Mouse (Mus musculus) 3T3-L1 (cell line): ENCODE measurements around the gene Gdf9.
A peak's percentile ranks its signal among the peaks of the same experiment; 100 is the strongest.

Source experiments
- DNase-seq: peaks from one replicate; pipeline ENCODE4 v3.0.0-alpha.2; 2015; ENCODE audit warnings: low read depth, low spot score

The Gdf9 gene

GRCm38 (mm10) chr11:53478383-53479170 lies 47.8 kb downstream of the Gdf9 start:
- DNase-seq = no peak

DNA sequence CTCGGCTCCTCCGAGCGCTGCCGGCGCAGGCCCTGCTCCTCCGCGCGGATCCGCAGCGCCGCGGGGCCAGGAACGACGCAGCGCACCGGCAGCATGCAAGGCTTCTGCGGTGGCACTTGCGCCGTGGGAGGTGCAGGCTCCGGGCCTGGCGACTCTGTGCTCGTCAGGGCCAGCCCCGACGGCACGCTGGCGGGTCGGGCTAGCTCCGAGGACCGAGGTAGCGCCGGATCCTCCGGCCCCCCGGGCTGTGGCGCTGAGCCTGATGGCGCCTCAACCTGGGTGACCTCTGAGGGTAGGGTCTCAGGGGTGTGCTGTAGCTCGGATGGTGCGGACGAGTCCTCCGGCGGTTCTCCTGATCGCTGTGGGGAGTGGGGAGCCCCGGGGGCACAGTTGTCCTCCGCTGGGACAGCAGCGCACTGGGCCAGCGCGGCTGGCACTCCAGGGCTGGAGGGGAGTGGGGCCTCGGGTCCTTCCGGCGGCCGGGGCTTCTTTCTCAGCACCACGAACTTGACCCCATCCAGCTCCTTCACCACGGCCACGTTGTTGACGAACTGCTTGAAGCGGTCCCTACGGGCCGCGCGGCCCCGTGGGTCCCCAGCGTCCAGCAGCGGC lies 48.5 kb downstream of the Gdf9 start:
- no peak for DNase-seq

DNA sequence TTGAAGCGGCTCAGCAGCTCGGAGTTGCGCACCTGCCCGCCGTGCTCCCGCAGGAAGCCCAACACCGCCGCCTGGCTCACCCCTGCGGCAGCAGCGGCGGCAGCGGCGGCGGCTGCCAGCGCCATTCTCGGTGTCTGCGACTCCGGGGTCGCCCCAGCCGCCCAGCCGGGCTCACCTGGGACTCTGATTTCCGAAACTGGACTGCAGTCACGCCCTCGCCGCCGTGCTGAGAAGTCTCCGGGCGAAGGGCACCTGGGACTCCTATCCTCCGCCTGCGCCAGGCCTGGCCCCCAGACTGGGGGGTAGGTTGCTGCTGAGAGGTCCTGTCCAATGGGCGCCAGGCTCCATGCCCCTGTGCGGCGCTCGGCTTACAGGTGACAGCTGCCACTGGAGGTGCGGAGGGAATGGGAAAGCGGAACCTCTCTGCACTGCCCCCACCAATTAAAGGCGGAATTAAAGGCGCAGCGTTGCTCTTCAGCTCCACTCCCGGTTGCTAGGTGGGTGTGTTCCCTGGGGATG lies 49.0 kb downstream of the Gdf9 start, which contains the start of the genes Gm9945 and Sowaha:
Gene Gm9945, plus strand, starts transcription at position 384 of the 519 bp plus-strand sequence.
Gene Sowaha, minus strand, starts transcription at position 492 of the 519 bp plus-strand sequence.
- DNase-seq = no peak

DNA sequence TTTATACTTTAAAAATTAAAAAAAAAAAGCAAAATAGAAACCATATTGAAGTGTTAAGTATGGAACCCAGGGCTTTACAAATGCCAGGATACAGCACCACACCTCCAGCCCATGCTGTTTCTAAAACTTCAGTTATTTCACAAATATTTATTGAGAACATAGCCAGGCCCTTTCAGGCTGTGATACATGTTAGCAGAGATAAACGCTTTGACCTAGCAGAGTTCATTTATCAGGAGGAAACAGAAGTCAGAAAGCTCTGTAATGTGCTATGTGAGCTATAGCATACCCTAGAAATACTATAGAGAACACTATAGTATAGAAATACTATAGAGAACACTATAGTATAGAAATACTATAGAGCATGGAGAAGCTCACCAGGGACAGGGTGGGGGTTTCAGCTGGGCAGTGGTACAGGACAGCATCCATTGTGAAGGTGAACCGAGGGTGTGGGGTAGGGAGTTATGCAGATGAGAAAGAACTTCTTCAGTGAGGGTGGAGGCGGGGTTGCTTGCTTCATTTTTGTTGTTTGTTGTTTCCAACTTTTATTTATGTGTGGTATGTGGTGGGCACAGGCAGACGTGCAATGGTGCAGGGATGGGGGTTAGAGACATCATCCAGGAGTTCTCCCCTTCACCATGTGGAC lies 50.4 kb downstream of the Gdf9 start:
- no peak for DNase-seq

GRCm38 (mm10) chr11:53483159-53483891 lies 52.5 kb downstream of the Gdf9 start:
- peak; percentile 50 for DNase-seq

DNA sequence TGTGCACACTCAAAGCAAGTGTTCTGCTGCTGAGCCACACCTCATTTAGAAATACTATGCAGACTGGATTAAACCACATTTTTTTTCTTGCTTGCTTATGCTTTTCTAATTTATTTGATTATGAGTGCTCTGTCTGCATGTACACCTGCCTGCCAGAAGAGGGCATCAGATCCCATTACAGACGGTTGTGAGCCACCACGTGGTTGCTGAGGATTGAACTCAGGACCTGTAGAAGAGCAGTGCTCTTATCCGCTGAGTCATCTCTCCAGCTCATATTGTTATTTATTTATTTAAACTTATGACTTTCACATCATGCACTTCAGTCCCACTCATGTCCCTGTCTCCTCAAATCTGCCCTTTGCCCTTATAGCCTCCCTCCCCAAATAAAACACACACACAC lies 54.9 kb downstream of the Gdf9 start:
- no peak for DNase-seq

DNA sequence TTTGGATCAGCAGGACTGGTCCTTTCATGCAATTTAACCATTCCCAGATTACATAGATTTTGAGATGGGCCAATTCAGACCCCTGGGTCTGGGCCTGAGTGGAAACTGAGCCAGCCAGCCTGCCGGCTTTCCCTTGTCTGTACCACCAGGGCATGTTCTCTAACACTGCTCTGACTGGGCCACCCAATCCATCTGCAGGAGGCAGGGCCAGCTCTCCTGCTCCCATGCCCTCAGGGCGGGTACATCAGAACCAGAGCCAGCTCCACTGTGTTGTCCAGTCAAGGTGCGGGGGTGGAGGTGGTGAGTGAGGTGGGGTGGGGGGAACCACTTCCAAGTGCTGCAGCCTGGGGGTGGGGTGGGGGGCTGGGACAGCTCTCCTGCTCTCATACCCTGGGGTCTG lies 55.5 kb downstream of the Gdf9 start:
- no peak for DNase-seq

DNA sequence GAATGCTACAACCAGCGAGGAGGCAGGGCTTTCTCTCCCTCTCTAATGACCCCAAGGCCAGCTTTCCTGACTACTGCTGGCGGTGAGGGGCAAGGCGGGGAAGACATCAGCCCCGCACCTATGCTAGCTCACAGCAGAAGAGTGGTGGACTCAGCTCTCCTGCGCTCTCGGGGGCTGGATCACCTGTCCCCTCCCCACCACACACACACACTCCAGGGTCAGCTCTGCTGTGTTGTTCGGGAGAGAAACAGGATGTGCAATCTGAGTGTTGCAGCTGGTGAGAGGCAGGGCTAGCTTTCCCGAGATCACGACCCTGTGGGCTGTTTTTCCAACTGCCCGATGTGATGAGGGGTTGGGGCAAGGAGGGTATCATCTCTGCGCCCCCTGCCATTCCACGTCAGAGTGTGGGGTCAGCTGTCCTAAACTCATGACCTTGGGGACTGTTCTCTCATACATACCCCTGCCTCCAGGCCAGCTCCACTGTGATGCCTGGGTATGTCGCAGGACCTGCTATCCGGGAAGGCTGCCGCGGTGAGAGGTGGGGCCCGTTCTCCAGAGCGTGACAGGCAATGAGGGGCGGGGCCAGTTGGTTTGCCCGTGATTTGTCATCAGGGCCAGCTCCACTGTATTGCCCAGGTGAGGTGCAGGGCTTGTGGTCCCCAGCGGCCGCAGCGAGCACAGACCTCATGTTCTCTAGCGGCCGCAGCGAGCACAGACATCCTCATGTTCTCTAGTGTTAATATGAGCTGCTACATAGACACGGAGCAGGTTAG lies 56.2 kb downstream of the Gdf9 start:
- DNase-seq = no peak
